Mouse (Mus musculus): ENCODE data around the gene Arhgap5.

Gene Arhgap5

DNA sequence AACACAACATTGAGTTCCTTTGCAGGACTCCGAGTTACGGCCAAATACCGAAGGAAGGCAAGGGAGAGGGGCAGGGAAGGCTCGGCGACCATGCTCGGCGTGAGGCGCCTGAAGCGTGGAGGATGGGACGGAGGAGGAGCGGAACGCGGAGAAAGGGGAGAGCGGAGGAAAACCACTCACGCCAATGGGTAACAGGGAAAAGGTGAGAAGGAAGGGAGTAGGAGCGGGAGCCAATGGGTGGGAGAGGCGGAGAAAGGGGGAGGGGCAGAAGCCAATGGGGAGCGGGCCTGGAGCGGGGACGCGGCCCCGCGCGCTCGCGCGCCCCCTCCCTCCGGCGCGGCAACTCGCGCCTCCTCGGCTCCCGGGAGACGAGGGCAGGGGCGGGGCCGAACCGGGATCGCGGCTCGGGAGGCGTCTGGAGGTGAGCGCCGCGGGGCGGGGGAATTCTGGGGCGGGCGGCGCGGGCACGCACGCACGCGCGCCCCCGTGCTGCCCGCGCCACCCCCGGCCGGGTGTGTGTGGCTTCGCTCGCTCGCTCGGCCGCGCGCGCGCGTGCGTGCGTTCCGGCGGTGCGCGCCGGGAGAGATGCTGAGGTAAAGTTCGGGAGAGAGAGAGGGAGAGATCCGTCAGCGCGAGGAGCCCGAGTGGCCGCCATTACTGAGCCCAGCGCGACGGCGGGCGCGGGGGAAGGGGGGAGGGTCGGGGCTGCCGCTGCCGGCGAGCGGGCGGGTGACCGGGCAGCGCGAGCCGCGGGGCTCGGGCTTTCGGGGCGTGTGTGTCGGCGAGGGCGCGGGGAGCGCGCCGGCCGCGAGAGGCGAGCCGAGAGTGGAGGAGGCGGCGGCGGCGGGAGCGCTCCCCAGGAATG lies at the start of gene Arhgap5:
Gene Arhgap5 (plus strand): TSS at position 517 of the 865 bp plus-strand sequence.
- peak; percentile 94 for DNase-seq (ENCODE audit: low read depth, low spot score)

DNA sequence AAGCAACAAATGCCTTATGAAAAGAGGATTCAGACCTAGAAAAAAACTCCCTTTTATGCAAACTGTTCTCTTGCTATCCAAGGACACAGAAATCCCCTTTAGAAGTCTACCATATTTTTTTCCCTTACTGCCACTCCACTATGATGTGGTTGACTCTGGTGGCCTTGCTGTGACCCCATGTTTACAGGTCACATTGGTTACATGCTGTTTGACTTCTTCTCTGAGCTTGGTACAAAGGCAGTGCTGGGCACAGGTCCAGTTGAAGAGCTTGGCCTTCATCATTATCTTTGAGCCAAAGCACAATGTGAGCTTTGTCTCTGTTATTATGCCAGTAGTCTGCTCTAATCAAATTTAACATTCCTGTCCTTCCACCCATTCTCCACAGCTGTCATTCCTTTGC lies 39.2 kb upstream of the Arhgap5 start:
- DNase-seq (ENCODE audit: low read depth, low spot score): no peak

DNA sequence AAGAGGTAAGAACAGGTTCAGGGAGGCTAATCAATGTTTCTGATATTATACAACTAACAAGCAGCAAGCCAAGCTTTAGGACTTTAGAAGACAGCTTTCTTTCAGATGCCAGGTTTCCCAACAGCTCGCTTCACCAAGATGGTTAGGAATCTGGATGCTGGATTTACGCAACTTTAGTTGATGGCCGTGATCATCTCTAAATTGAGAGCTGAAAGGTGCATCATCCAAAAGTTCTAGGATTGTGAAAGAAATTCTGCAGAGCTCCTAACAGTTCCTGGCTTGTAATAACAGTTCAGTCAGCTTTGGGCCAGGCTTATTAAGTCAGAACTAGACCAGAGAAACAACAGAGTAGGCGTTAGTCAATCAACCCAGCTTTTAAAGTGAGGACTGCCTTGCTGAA lies 32.2 kb upstream of the Arhgap5 start:
- DNase-seq (ENCODE audit: low read depth, low spot score): no peak

DNA sequence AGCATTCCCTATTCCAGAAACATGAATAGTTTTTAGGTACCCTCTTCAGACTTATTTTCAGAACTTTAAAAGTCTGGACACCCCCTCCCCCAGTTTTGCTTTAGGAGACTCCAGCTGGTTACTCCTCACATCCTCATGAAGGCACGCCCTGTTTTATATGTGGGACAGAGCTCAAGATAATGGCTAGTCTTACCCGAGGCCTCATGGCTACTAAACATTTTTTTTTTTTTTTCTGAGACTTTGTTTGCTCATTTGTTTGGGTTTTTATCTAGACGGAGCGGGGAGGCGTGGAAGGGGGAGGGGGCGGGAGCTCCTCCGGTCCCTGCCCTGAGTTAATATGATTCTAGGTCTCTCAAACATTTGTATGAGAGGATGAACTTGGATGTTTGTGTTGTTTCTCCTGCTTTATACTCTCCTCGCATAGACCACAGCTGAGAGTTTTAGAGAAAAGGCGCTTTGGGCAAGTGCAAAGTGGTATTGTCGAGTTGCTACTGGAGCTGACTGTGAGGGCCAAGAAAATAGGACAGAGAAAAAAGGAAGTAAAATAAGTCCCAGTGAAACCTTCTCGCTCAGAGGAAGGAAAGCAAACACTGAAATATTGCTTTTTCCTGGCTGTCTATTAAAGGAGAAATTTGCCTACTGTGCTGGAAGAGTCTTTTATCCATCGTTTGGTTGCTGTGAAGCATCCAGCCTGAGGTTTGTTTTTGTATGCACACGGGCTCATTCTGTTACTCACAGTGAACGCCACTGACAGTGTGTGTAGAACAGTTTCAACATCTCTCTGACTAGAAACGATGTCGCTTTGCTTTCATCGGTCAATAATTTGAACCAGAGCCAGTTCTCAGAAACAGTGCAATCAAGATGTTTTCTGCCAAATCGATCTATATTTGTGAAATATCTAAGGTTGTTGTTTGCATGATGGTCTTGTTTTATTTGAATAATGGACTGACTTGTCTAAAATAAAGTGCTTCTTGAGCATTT lies 29.5 kb upstream of the Arhgap5 start:
- no peak for DNase-seq (ENCODE audit: low read depth, low spot score)

DNA sequence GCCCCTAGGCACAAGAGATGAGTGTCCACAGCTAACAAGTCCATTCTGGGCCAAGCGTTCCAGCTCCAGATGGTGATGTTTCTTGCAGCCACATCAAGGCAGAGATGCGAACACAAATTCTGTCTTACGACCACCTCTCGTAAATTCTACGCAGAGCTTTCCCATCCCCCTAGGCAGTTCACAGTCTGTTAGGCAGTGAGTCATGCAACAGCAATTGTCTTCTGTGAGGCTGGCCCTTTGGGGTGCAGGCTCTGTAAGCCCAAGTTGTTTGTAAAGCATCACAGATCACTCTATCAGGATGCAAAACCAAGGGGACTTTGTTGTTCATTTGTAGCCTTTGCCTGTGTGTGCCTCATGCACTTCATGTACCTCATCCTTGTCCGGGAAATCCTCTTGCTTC lies 27.7 kb upstream of the Arhgap5 start:
- no peak for DNase-seq (ENCODE audit: low read depth, low spot score)

DNA sequence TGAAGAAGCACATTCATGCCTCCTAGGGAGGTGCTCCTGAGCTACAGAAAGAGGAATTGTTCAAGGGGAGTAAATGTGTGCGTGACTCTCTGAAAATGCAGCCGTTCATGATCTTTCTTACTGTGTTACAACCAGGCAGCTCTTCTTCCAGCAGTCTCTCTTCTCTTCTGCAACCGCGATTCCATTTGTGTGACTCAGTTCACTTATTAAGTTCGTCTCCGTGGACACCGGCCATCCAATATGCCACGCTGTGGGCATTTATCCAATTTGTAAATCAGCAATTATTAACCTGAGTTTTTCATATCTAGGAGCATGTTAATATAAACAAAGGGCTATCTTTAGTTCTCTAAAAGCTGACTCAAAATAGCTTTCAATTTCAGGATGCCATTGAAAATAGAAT lies 25.2 kb upstream of the Arhgap5 start:
- DNase-seq (ENCODE audit: low read depth, low spot score): no peak

DNA sequence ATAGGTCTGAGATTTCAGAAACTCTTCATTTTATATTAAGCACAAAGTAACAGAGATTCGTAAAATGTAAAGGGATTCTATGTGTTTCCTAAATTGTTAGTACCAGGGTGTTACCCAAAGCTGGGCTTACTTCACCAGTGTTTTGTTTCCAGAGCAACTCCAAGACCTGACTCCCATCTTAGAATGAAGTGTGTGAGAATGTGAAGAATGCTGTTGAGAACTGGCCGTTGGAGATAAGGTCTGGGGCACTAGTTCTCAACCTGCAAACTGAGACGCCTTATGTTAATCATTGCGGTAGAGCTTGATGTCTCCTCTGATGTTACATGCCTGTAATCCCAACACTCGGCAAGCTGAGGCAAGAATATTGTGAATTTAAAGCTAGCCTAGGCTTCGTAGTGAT lies 24.4 kb upstream of the Arhgap5 start:
- no peak for DNase-seq (ENCODE audit: low read depth, low spot score)

DNA sequence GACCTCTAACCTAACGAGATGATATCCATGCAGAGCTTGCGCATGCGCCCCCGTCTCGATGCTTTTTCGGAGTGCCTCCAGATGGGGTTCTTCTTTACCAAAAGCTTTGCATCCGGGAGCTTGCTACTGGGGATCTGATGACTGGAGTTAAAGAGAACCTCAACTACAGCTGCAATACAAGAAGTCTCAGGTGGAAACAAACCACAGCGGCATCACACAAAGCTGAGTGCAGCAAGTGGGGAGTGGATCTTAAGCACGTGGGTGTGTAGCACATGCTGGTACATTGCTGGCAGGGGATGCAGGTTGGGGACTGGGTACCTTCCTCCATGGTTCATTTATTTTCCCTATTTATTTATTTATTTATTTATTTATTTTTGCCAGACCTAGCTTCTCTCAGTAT lies 22.9 kb upstream of the Arhgap5 start:
- DNase-seq (ENCODE audit: low read depth, low spot score): no peak

DNA sequence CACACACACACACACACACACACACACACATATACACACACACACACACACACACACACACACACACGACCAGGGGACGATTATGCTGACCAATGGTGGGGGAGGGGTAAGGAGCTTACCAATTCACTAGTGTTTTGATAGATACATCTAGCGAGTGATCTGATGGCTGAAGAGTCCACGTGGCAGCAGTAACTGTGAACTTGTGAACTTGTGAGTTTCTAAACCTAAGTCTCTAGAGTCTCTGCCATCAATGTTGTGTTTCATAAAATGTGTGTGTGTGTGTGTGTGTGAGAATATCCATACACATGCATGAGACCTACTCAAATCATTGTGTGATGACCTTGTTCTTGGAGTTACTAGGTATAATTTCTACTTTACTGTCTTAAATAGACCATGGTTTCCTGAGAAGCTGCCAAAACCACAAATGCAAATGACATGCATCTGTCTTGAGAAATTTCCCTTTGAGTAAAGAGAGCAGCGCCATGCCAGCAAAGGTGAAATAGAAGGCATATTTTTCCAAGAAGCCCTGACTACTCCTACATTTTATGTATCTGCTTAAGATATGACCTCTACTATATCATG lies 21.7 kb upstream of the Arhgap5 start:
- no peak for DNase-seq (ENCODE audit: low read depth, low spot score)

DNA sequence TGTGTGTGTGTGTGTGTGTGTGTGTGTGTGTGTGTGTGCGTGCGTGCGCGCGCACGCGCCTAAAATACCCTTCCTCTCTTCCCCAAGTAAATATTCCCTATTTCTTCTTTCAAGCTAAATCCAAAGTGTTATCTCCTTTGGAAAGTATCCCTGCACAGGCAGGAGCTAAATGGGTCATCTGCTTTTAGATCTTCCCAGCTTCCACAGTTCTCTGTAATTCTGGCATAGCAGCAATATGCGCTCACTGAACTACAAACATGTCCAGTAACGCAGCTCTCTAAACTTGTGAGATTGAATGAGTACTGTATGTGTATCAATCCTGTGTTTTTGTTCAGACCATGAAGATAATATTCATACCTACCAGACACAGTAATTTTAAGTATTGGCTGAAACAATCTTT lies 20.6 kb upstream of the Arhgap5 start:
- DNase-seq (ENCODE audit: low read depth, low spot score): no peak

DNA sequence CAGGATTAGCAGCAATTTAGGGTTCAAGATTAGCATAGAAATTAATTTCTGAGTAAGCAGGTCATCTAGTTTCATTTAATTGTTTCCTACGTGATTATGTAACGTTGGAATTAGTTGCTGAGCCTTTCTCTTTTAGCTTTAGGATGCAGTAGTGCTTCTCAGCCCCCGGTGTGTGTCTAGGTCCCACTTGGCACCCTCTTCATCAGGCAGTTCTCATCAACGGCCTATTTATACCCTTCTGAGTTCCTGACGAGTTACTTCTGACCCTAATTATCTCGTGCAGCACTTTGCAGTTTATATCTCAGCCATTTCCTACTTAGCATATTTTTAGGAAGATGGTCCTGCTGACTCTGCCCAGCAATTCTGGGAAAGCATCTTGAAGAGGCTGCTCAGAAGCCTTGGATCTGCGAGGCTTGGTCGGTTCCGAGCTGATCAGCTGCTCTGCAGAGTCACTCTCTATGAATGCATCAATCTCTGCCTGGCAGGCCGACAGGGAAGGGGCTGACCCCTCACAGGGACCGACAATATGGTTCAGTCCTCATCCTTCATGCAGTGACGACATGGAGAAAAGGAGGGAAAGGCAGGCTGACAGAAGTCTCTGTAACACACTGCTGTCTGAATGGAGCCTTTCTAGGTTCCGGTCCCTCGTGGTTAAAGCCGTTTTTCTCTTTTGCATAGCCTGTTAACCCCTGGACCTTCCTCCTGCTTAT lies 15.4 kb upstream of the Arhgap5 start:
- DNase-seq (ENCODE audit: low read depth, low spot score): no peak

DNA sequence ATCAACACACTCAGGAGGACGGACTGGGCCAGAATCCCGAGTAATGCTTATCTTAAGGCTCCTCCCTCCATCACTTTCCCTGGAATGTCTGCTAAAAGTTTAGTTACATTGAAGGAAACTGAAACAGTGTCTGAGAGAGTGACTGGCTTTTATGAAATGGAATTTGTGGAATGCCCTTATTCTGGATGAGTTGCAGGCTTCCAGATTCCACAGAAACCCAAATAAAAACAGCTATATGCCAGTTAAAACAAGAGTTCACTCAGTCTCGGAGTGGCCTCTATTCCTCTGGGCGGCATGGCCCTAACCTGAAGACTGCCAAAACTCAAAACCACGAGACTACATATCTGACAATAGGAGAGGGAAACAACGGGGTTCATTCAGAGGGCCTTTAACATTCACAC lies 10.5 kb upstream of the Arhgap5 start:
- no peak for DNase-seq (ENCODE audit: low read depth, low spot score)

DNA sequence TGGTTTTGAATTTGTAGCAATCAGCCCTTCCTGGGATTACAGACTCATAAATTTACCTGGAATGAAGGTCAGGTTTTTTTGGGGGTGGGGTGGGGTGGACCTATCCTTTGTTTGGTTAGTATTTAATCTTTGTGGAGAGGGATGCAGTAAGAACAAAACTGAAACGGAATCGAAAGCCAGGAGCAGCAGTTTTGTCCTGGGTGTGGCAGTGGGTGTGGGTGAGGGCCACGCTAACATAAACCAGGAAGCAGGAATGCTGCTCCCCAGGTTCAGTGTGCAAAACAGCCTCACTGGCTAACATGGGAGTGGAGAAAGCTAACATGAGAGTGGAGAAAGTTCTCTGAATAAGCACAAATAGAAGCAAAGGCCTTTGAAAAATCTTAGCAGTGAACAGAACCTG lies 6.6 kb upstream of the Arhgap5 start:
- no peak for DNase-seq (ENCODE audit: low read depth, low spot score)

DNA sequence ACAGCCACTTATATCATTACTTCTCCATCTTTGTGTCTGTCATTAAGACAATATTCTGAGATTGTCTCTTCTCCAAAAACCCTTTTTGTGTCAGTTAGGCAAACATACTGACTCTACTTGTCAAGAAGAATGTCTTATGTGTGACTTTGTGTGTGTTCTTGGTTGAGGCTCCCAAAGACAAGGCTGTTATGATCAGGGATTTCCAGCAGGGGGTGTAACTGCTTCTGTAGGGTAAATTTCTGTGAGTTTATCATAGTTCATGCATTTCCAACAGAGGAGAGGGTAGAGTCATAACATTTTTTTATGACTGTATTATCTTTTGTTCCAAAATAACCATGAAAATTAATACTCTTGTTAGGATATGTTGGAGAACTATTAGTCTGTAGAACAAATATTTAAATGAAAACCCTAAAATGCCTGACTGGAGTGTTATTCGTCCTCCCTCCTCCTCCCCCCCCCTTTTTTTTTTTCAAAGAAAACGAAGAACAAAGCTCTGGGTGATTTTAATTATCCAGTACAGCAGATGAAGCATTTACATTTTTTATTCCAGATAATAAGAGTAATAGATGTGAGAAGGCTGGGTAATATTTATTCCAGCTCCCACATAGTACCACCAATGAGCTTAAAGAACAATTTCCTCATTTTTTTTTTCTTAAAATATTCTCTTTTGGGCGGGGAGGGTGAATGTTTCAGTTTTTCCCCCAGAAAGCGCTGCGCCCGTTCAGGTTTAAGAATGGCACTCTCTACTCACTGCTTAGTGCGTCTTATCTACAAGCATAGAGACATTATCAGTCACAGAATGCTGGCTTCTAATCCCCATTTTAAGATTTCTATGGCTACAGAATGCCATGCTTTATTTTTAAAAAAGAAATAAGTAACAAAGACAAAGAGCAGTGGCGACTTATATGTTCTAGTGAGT lies 2.6 kb upstream of the Arhgap5 start:
- peak; percentile 18 for DNase-seq (ENCODE audit: low read depth, low spot score)

DNA sequence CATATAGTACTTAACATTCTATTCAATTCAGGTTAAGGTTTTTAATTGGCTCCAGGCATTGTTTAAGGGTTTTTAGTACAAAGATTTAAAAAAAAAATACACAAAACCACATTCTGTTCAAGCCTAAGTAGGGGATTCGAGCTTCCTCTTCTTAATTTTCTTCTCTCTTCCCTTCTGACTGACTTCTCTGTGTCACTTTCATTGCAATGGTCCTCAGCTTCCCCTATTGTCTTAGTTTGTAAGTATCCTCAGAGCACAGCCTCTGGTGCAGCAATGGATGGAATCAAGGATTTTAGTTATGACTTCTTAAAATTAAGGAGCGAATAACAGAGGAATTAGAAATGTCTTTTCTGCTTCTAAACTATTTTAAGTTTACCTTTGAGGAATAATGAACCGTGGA lies 1.6 kb upstream of the Arhgap5 start:
- DNase-seq (ENCODE audit: low read depth, low spot score): no peak

DNA sequence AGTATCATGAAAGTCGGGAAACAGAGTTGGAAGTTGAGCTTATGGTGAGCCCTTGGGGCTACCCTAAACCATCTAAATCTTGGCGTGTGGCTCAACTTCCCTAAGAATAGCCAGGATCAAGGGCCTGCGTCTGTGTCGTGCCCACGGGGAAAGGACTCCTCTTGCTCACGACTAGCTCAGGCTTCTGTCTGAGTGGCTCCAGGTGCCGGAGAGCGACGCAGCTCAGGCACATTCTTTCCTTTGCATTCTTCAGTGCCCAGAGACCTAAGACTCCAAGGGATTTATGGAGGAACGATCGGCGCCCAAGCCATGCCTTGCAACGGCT lies 679 bp upstream of the Arhgap5 start:
- DNase-seq (ENCODE audit: low read depth, low spot score): no peak

DNA sequence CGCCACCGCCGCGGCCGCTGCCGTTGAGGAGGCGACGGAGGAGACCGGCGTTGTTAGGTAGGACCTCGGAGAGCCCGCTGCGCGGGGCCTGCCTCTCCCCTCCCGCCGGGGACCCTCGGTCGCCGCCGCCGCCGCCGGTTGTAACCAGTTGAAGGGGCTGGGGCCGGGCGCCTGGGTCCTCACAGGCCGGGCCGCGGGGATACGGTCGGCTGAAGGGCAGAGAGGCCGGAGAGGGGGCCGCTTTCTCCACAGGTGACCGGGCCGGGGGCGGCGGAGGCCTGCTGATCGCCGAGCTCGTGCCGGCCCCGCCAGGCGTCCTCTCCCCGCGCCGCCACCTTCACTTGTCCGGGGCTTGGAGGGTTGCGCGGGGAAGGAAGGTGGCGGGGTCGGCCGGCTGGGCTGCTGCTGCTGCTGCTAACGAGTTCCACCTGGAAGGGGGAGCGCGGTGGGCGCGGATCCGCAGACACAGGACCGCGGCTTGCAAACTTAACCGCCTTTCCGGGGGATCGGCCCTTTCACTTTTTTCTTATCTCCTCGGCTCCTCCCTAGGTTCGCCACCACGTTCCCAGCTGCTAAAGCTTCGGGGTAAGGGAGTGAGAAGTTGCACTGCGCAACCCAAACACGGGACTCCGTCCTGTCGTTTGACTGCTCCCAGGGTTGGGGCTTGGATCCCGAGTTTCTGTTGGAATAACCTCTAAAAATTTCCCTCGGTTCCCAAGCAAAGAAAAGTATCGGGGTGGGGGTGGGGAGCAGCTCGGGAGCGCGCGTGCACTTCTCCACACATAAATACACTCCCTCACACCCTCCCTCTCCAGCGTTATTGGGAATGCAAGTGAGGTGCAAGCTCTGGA lies 784 bp downstream of the Arhgap5 start:
- peak; percentile 15 for DNase-seq (ENCODE audit: low read depth, low spot score)

DNA sequence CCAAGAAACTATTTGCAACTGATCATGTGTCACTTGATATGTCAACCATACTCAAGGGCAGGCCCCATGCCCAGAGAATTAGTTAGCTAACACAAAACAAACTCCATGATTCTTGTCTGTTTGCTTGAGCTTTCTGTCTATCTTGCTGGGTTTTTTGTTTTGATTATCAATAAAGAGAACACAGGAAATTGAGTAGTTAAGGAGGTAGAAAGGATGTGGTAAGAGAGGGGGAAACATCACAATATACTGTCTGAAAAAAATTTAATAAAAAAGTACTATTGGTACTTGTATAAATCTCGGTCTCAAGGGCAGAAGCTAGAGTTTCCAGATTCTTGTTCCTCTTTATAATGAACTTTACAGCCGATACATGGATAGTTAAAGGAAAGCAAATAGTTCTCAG lies 20.9 kb downstream of the Arhgap5 start:
- no peak for DNase-seq (ENCODE audit: low read depth, low spot score)

DNA sequence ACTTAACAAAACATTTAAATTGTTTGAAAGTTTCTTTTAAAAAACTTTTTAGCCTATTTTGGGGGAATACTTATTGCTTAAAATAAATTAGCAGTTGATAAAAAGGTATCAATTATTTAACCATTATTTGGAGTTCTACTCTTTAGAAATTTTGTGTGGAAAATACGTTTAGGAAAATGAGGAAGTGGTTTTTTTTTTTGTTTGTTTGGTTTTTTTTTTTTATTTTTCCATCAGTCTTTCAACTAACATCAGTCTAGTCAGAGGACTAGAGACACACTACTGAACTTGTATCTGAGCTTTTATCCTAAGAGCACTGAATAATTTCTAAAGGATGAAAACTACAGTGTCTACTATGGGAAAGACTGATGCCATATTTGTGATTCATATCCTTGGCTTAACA lies 21.7 kb downstream of the Arhgap5 start:
- no peak for DNase-seq (ENCODE audit: low read depth, low spot score)

DNA sequence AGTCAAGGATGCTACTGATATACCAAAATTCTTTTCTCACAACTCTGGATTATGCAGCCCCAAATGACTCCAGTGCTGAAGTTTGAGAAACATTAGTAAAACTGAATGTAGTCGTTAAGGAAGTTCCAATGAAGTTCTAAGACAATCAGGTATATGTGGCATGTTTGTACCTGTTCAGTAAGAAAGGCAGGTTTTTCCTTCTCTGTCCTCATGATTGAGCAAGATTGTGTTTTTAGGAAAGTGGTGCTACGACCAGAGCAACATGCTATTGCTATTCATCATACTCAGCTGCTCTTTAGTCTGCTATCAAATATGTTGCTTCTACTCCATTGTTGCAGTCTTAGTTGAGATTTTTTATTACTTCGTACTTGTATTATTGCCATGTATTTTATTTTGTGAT lies 26.0 kb downstream of the Arhgap5 start:
- DNase-seq (ENCODE audit: low read depth, low spot score): no peak
